In the genomic region with DNA sequence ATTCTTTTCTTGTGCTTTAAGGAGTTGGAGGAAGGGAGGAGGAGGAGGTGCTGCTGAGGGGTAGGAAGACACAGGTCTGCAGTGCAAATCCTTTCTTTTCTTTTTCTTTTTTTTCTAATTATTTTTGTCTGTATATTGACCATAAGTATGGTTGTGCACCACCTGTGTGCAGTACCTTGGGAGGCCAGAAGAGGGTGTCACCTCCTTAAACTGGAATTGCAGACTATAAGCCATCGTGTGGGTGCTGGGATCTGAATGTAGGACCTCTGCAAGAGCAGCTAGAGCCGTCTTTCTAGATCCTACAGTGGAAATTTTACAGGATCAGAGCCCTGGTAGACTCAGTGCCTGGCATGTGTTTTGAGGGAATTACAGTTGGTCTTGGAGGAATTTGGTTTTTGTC, we compare ENCODE assay signal across 22 mouse cellular contexts. TPM values are rescaled to one million over a fixed set of nuclear protein-coding genes. Genes with fewer than 3 reads are reported as not detected.
A peak's percentile ranks its signal among the peaks of the same experiment; 100 is the strongest.
DNase-seq lines count a peak whose midpoint lies in the region; ATAC-seq and TF ChIP-seq lines count a peak whose summit lies in the region.
"Had no signal": no experiment of that assay in that cellular context is flagged by ENCODE, and none has a peak within 500 bp of the region (broad histone marks: within the 10 kb centered on the region; RNA-seq: fewer than 3 reads in every experiment).

No protein-coding gene starts in this region.

- no peak overlapping the region for H3K9ac ChIP-seq in forebrain, postnatal 0 days
- no peak overlapping the region for H3K9ac ChIP-seq in forebrain, embryonic 16.5 days (replicated peaks; ENCODE audit: low read depth, low read length)
- H3K9ac ChIP-seq: hindbrain, embryonic 14.5 days; midbrain, embryonic 12.5 days; neural tube, embryonic 15.5 days had no signal

- H3K36me3 ChIP-seq in forebrain, postnatal 0 days (ENCODE audit: insufficient read depth): peaks cover 97% of the 10 kb centered on the region
- peaks cover 85% of the 10 kb centered on the region for H3K36me3 ChIP-seq in forebrain, embryonic 16.5 days (ENCODE audit: control insufficient read depth, insufficient read depth)

- TF ChIP-seq CTCF in forebrain, postnatal 0 days (IDR thresholded peaks at IDR 0.05; ENCODE audit: low read depth): peak; percentile 42
- TF ChIP-seq CTCF in left cerebral cortex, adult 2 months (IDR thresholded peaks at IDR 0.05): peak; percentile 33

- H3K4me1 ChIP-seq in forebrain, postnatal 0 days (ENCODE audit: insufficient read depth): no peaks in the 10 kb centered on the region
- H3K4me1 ChIP-seq in forebrain, embryonic 16.5 days (replicated peaks; ENCODE audit: control insufficient read depth, insufficient read depth, low read length): no peaks in the 10 kb centered on the region
- H3K4me1 ChIP-seq: limb, embryonic 10.5 days; midbrain, embryonic 12.5 days; neural tube, embryonic 15.5 days had no signal

- no peaks in the 10 kb centered on the region for H3K27me3 ChIP-seq in forebrain, postnatal 0 days (ENCODE audit: insufficient read depth, low read length)
- no peaks in the 10 kb centered on the region for H3K27me3 ChIP-seq in forebrain, embryonic 16.5 days (replicated peaks; ENCODE audit: control insufficient read depth, insufficient read depth, low read length)
- H3K27me3 ChIP-seq: midbrain, embryonic 12.5 days; neural tube, embryonic 15.5 days had no signal

- 91% methylated on average over 2 of the region's 2 CpGs for WGBS in forebrain, postnatal 0 days
- WGBS in forebrain, embryonic 16.5 days: 93% methylated on average over 2 of the region's 2 CpGs

- no peaks in the 10 kb centered on the region for H3K9me3 ChIP-seq in forebrain, postnatal 0 days (ENCODE audit: low read length)
- no peaks in the 10 kb centered on the region for H3K9me3 ChIP-seq in forebrain, embryonic 16.5 days (ENCODE audit: control insufficient read depth, low read length)
- H3K9me3 ChIP-seq: limb, embryonic 10.5 days; midbrain, embryonic 12.5 days; neural tube, embryonic 15.5 days had no signal

- H3K4me2 ChIP-seq in forebrain, postnatal 0 days (ENCODE audit: low read depth): no peak overlapping the region
- H3K4me2 ChIP-seq in forebrain, embryonic 16.5 days (ENCODE audit: low read length): no peak overlapping the region
- H3K4me2 ChIP-seq: hindbrain, embryonic 14.5 days; midbrain, embryonic 12.5 days; neural tube, embryonic 15.5 days had no signal

- intact Hi-C loops in left cerebral cortex, adult 2 months (cut with DNase I): loop anchor here (2.0 kb wide), 1 partner anchor 17 kb away; no protein-coding TSS in a partner anchor

- ATAC-seq in forebrain, postnatal 0 days: no peak
- no peak for ATAC-seq in forebrain, embryonic 16.5 days
- ATAC-seq: activated CD4-positive, CD25-positive, alpha-beta regulatory T cell, adult 4 months had no signal

- no peak overlapping the region for H3K4me3 ChIP-seq in forebrain, postnatal 0 days (ENCODE audit: low read depth, low read length)
- H3K4me3 ChIP-seq in forebrain, embryonic 16.5 days (replicated peaks; ENCODE audit: low read length): no peak overlapping the region
- H3K4me3 ChIP-seq in left cerebral cortex, adult 2 months: no peak overlapping the region
- H3K4me3 ChIP-seq: limb, embryonic 10.5 days; midbrain, embryonic 12.5 days; neural tube, embryonic 15.5 days had no signal

- DNase-seq in forebrain, postnatal 0 days: no peak
- DNase-seq in left cerebral cortex, adult 2 months (ENCODE audit: extremely low spot score in 1 of 2, low spot score in 2 of 2): no peak
- DNase-seq in left cerebral cortex, adult 9 months (ENCODE audit: low spot score in 2 of 2): no peak
- DNase-seq in 416B (ENCODE audit: low read depth) (peak; percentile 42), R1 (ENCODE audit: low read depth, low spot score) (peak; percentile 74)
- no peak for DNase-seq in cerebellum, postnatal 10 days
- DNase-seq in right cerebral cortex, postnatal 14 days: no peak
- DNase-seq: adrenal gland, postnatal 14 days; cerebellum, adult 9-11 months; gastrocnemius, postnatal 14 days; heart, postnatal 10 days; kidney, adult 18-20 months; kidney, postnatal 4 days; thymus, adult 2 months had no signal

- no peak overlapping the region for H3K27ac ChIP-seq in forebrain, postnatal 0 days (ENCODE audit: low read depth, low read length)
- H3K27ac ChIP-seq in forebrain, embryonic 16.5 days (ENCODE audit: low read length): no peak overlapping the region
- H3K27ac ChIP-seq in left cerebral cortex, adult 2 months: no peak overlapping the region
- H3K27ac ChIP-seq: hindbrain, embryonic 14.5 days; limb, embryonic 10.5 days; macrophage; midbrain, embryonic 12.5 days; neural tube, embryonic 15.5 days had no signal

RNA-seq across cellular contexts. Expression of a gene that starts 11.9 kb away (rescaled TPM):
- total RNA-seq in forebrain, postnatal 0 days (2014; rRNA removed): 121 and 141 TPM in 2 replicates
- polyA plus RNA-seq in forebrain, postnatal 0 days (2015; fragmentation: Nextera tagmentation; extraction: Ambion mirVana): 53.3 and 72.6 TPM in 2 replicates
- polyA plus RNA-seq in forebrain, embryonic 16.5 days (2015; fragmentation: Nextera tagmentation; extraction: Ambion mirVana): 78.1 and 79.8 TPM in 2 replicates
- 100 to 1,000 TPM; 166 to 171 TPM for total RNA-seq in left cerebral cortex, adult 2 months (2021)

RNA-seq across cellular contexts. Expression of a gene that starts 24.0 kb away (rescaled TPM):
- total RNA-seq in forebrain, postnatal 0 days (2014; rRNA removed): 47.2 and 56.0 TPM in 2 replicates
- polyA plus RNA-seq in forebrain, postnatal 0 days (2015; fragmentation: Nextera tagmentation; extraction: Ambion mirVana): 39.6 and 43.5 TPM in 2 replicates
- polyA plus RNA-seq in forebrain, embryonic 16.5 days (2015; fragmentation: Nextera tagmentation; extraction: Ambion mirVana): 54.4 and 55.3 TPM in 2 replicates
- total RNA-seq in left cerebral cortex, adult 2 months (2021): 10 to 100 TPM; 28.1 to 32.1 TPM

RNA-seq across cellular contexts. Expression of a gene that starts 37.3 kb away (rescaled TPM):
- 24.6 and 28.8 TPM in 2 replicates for total RNA-seq in forebrain, postnatal 0 days (2014; rRNA removed)
- polyA plus RNA-seq in forebrain, postnatal 0 days (2015; fragmentation: Nextera tagmentation; extraction: Ambion mirVana): 12.8 and 18.3 TPM in 2 replicates
- 17.3 and 19.3 TPM in 2 replicates for polyA plus RNA-seq in forebrain, embryonic 16.5 days (2015; fragmentation: Nextera tagmentation; extraction: Ambion mirVana)
- total RNA-seq in left cerebral cortex, adult 2 months (2021): 10 to 100 TPM; 64.6 to 67.1 TPM

RNA-seq across cellular contexts. Expression of a gene that starts 40.0 kb away (rescaled TPM):
- total RNA-seq in forebrain, postnatal 0 days (2014; rRNA removed): 0.38 and 0.71 TPM in 2 replicates
- 0.59 and 0.61 TPM in 2 replicates for polyA plus RNA-seq in forebrain, postnatal 0 days (2015; fragmentation: Nextera tagmentation; extraction: Ambion mirVana)
- polyA plus RNA-seq in forebrain, embryonic 16.5 days (2015; fragmentation: Nextera tagmentation; extraction: Ambion mirVana): 0.44 and 0.60 TPM in 2 replicates
- total RNA-seq in left cerebral cortex, adult 2 months (2021): under 1 TPM; 0.50 to 0.68 TPM
- polyA plus RNA-seq: C2C12 had no signal

RNA-seq across cellular contexts. Expression of a gene that starts 58.2 kb away (rescaled TPM):
- total RNA-seq in forebrain, postnatal 0 days (2014; rRNA removed): 11.3 and 12.2 TPM in 2 replicates
- polyA plus RNA-seq in forebrain, postnatal 0 days (2015; fragmentation: Nextera tagmentation; extraction: Ambion mirVana): 11.4 and 13.8 TPM in 2 replicates
- 21.4 and 31.6 TPM in 2 replicates for polyA plus RNA-seq in forebrain, embryonic 16.5 days (2015; fragmentation: Nextera tagmentation; extraction: Ambion mirVana)
- total RNA-seq in left cerebral cortex, adult 2 months (2021): 10 to 100 TPM; 12.2 to 18.4 TPM

Comparison
In these comparisons a context has a peak if more than half of its experiments do, and no peak if none do; other contexts are left out.
1. DNase-seq: peak in 416B (single experiment) and R1 (single experiment); none in forebrain, postnatal 0 days (single experiment), left cerebral cortex, adult 2 months (0 of 2), left cerebral cortex, adult 9 months (0 of 2), cerebellum, postnatal 10 days (0 of 2) and right cerebral cortex, postnatal 14 days (single experiment).